Mouse (Mus musculus) CH12.LX (cell line): ENCODE data around the gene Rapgef2. TPM values are rescaled to one million over a fixed set of nuclear protein-coding genes. Genes with fewer than 3 reads are reported as not detected.
A peak's percentile ranks its signal among the peaks of the same experiment; 100 is the strongest.

Source experiments
- DNase-seq: peaks from one replicate; pipeline ENCODE4 v3.0.0-alpha.2; 2013; ENCODE audit errors: extremely low read depth
- H3K27ac ChIP-seq: 2 replicates; pipeline ENCODE4 v1.5.1; 2012; ENCODE audit warnings: low read depth, mild to moderate bottlenecking, control low read depth, moderate library complexity; ENCODE audit not compliant: insufficient read depth
- H3K27me3 ChIP-seq: replicated peaks from 2 replicates; pipeline ENCODE3; 2012; ENCODE audit warnings: inconsistent platforms
- H3K36me3 ChIP-seq, 2 experiments: replicated peaks in 1 of 2; 2 replicates each; pipeline versions ENCODE3 to v1.6.1; 2012; ENCODE audit warnings: inconsistent platforms in 1 of 2, low read length in 1 of 2, mild to moderate bottlenecking in 1 of 2, mixed read lengths in 1 of 2, moderate library complexity in 1 of 2; ENCODE audit not compliant: control insufficient read depth in 1 of 2, insufficient read depth in 1 of 2
- H3K4me1 ChIP-seq, 2 experiments: 2 replicates each; pipeline ENCODE4 v1.6.1; 2012; ENCODE audit warnings: inconsistent platforms in 1 of 2, moderate library complexity in 1 of 2; ENCODE audit not compliant: insufficient read depth in 2 of 2, control insufficient read depth in 1 of 2
- H3K4me2 ChIP-seq: 2 replicates; pipeline ENCODE4 v1.6.1; 2012; ENCODE audit warnings: low read depth, mild to moderate bottlenecking, control low read depth; ENCODE audit not compliant: poor library complexity, insufficient read depth, severe bottlenecking
- H3K4me3 ChIP-seq, 3 experiments: fragments of 150-350 bp in 1 of 3; sonication (generic) in 1 of 3; replicated peaks in 1 of 3; 2 replicates each; pipeline versions ENCODE3 to v1.5.1; 2011 to 2012; ENCODE audit warnings: low read depth in 2 of 3, low read length in 2 of 3, mild to moderate bottlenecking in 2 of 3, moderate library complexity in 2 of 3, control low read depth in 1 of 3, improper control_type of control experiment in 1 of 3, inconsistent platforms in 1 of 3, mixed read lengths in 1 of 3; ENCODE audit not compliant: poor library complexity in 1 of 3
- H3K79me2 ChIP-seq: replicated peaks from 2 replicates; pipeline ENCODE4 v1.6.1; 2012; ENCODE audit warnings: mild to moderate bottlenecking, moderate library complexity; ENCODE audit not compliant: control insufficient read depth, poor library complexity, insufficient read depth, severe bottlenecking; ENCODE audit errors: extremely low read depth
- H3K9ac ChIP-seq: 2 replicates; pipeline ENCODE4 v1.6.1; 2012; ENCODE audit warnings: low read depth, mild to moderate bottlenecking, control low read depth, moderate library complexity; ENCODE audit not compliant: insufficient read depth
- H3K9me3 ChIP-seq: replicated peaks from 2 replicates; pipeline ENCODE3; 2012; ENCODE audit warnings: low read length, inconsistent platforms, mixed read lengths
- CTCF ChIP-seq, 2 experiments: IDR thresholded peaks in 1 of 2; conservative IDR thresholded peaks in 1 of 2; 2 replicates each; pipeline ENCODE4 v1.5.1; 2011 to 2012; ENCODE audit warnings: low read depth in 2 of 2, low read length in 2 of 2, improper control_type of control experiment in 1 of 2, inconsistent platforms in 1 of 2, mild to moderate bottlenecking in 1 of 2, moderate library complexity in 1 of 2
- E2F4 ChIP-seq: IDR thresholded peaks from 2 replicates; pipeline ENCODE4 v1.6.1; 2011; ENCODE audit warnings: low read depth, low read length, improper control_type of control experiment; ENCODE audit not compliant: insufficient replicate concordance
- ELF1 ChIP-seq: IDR thresholded peaks from 2 replicates; pipeline ENCODE4 v1.6.1; 2014; ENCODE audit warnings: low read depth, mild to moderate bottlenecking, inconsistent platforms, low read length, improper control_type of control experiment
- EP300 ChIP-seq: IDR thresholded peaks from 2 replicates; pipeline ENCODE4 v1.6.1; 2011; ENCODE audit warnings: low read length, improper control_type of control experiment
- ETS1 ChIP-seq: conservative IDR thresholded peaks from 2 replicates; pipeline ENCODE4 v1.6.1; 2012; ENCODE audit warnings: low read depth, mild to moderate bottlenecking, inconsistent platforms, low read length, improper control_type of control experiment, moderate library complexity
- GABPA ChIP-seq: IDR thresholded peaks from 2 replicates; pipeline ENCODE4 v1.6.1; 2012; ENCODE audit warnings: low read depth, low read length, improper control_type of control experiment, inconsistent platforms; ENCODE audit not compliant: insufficient replicate concordance
- HCFC1 ChIP-seq: IDR thresholded peaks from 2 replicates; pipeline ENCODE4 v1.6.1; 2012; ENCODE audit warnings: low read depth, mild to moderate bottlenecking, inconsistent platforms, low read length, improper control_type of control experiment
- JUN ChIP-seq: IDR thresholded peaks from 2 replicates; pipeline ENCODE4 v1.6.1; 2011; ENCODE audit warnings: low read depth, mild to moderate bottlenecking, low read length, improper control_type of control experiment, moderate library complexity; ENCODE audit not compliant: insufficient read depth
- JUND ChIP-seq: conservative IDR thresholded peaks from 2 replicates; pipeline ENCODE4 v1.6.1; 2011; ENCODE audit warnings: low read depth, low read length, improper control_type of control experiment
- KAT2A ChIP-seq: IDR thresholded peaks from 2 replicates; pipeline ENCODE4 v1.6.1; 2012; ENCODE audit warnings: low read length, improper control_type of control experiment, inconsistent platforms; ENCODE audit not compliant: insufficient replicate concordance
- MAX ChIP-seq: IDR thresholded peaks from 2 replicates; pipeline ENCODE4 v1.6.1; 2011; ENCODE audit warnings: low read length, improper control_type of control experiment
- MXI1 ChIP-seq: IDR thresholded peaks from 2 replicates; pipeline ENCODE4 v1.6.1; 2011; ENCODE audit warnings: mild to moderate bottlenecking, low read depth, low read length, improper control_type of control experiment
- MYC ChIP-seq: IDR thresholded peaks from 2 replicates; pipeline ENCODE4 v1.6.1; 2011; ENCODE audit warnings: low read depth, mild to moderate bottlenecking, improper control_type of control experiment, low read length
- NELFE ChIP-seq: IDR thresholded peaks from 2 replicates; pipeline ENCODE4 v1.6.1; 2011; ENCODE audit warnings: low read depth, low read length, improper control_type of control experiment
- NRF1 ChIP-seq: IDR thresholded peaks from 2 replicates; pipeline ENCODE4 v1.6.1; 2014; ENCODE audit warnings: low read depth, mild to moderate bottlenecking, inconsistent platforms, low read length, improper control_type of control experiment, moderate library complexity
- RAD21 ChIP-seq: IDR thresholded peaks from 2 replicates; pipeline ENCODE4 v1.6.1; 2011; ENCODE audit warnings: low read depth, mild to moderate bottlenecking, low read length, improper control_type of control experiment, moderate library complexity
- RCOR1 ChIP-seq: conservative IDR thresholded peaks from 2 replicates; pipeline ENCODE4 v1.6.1; 2012; ENCODE audit warnings: low read depth, mild to moderate bottlenecking, inconsistent platforms, low read length, improper control_type of control experiment
- SIN3A ChIP-seq: IDR thresholded peaks from 2 replicates; pipeline ENCODE4 v1.6.1; 2012; ENCODE audit warnings: low read length, improper control_type of control experiment, inconsistent platforms
- SMC3 ChIP-seq: IDR thresholded peaks from 2 replicates; pipeline ENCODE4 v1.6.1; 2011; ENCODE audit warnings: low read depth, low read length, improper control_type of control experiment
- TBP ChIP-seq: conservative IDR thresholded peaks from 2 replicates; pipeline ENCODE4 v1.6.1; 2011; ENCODE audit warnings: low read depth, low read length, improper control_type of control experiment
- USF1 ChIP-seq: IDR thresholded peaks from 2 replicates; pipeline ENCODE4 v1.6.1; 2014; ENCODE audit warnings: low read depth, mild to moderate bottlenecking, inconsistent platforms, low read length, improper control_type of control experiment
- USF2 ChIP-seq: conservative IDR thresholded peaks from 2 replicates; pipeline ENCODE4 v1.6.1; 2011; ENCODE audit warnings: low read depth, low read length, improper control_type of control experiment
- ZKSCAN1 ChIP-seq: IDR thresholded peaks from 2 replicates; pipeline ENCODE4 v1.6.1; 2012; ENCODE audit warnings: low read depth, inconsistent platforms, low read length, improper control_type of control experiment, borderline replicate concordance
- ZNF384 ChIP-seq: IDR thresholded peaks from 2 replicates; pipeline ENCODE4 v1.6.1; 2012; ENCODE audit warnings: low read depth, low read length, improper control_type of control experiment, inconsistent platforms
- dilution Hi-C: fragments of 300-500 bp; cut with MboI; formaldehyde crosslinking; loops from 2 replicates; pipeline ENCODE4 v1.14.3; 2020; ENCODE audit warnings: low sequenced_read_pairs; ENCODE audit not compliant: extremely low pct_unique_long_range_greater_than_20kb, extremely low pct_ligation_motif_present
- in situ Hi-C: fragments of 300-500 bp; cut with MboI; formaldehyde crosslinking; loops from 3 replicates; pipeline ENCODE4 v1.14.3; 2019; ENCODE audit warnings: low sequenced_read_pairs, low pct_ligation_motif_present, low pct_unique_long_range_greater_than_20kb, mixed read lengths
- polyA plus RNA-seq: library from polyadenylated mRNA; unstranded; fragments of >175 nt; gene quantifications from 2 replicates; pipeline ENCODE4 v1.2.1, GENCODE M21; 2012; ENCODE audit warnings: low read depth; ENCODE audit not compliant: insufficient read length
- total RNA-seq, 2 experiments: library from RNA; depleted of rRNA; stranded (reverse); fragments of 300-350 nt in 1 of 2; fragments of >200 nt in 1 of 2; gene quantifications; 2 replicates each; pipeline ENCODE4 v1.2.3; 2012 to 2014

The Rapgef2 gene
- total and polyA plus RNA-seq, 3 experiments = 0.72 to 3.1 (median 2.6) TPM

- TF ChIP-seq RCOR1 (no peak), CTCF (conservative IDR thresholded peaks at IDR 0.05 in 1 of 2, IDR thresholded peaks at IDR 0.05 in 1 of 2; ENCODE audit: low read depth in 2 of 2, low read length in 2 of 2) (peak; percentile 54 to 66), MXI1 (no peak), EP300 (no peak), ELF1 (no peak), ZNF384 (peak; percentile 63), MAX (peak; percentile 83), RAD21 (peak; percentile 76)
Observed at GRCm38 (mm10) chr3:79202275-79203153, 83.8 kb downstream of the Rapgef2 start (continued).

GRCm38 (mm10) chr3:79196708-79197437 is 89.4 kb downstream of the Rapgef2 start:
- TF ChIP-seq RAD21 = peak; percentile 65
- TF ChIP-seq NELFE = no peak
- peak; percentile 49 to 63 for TF ChIP-seq CTCF (conservative IDR thresholded peaks at IDR 0.05 in 1 of 2, IDR thresholded peaks at IDR 0.05 in 1 of 2; ENCODE audit: low read depth in 2 of 2, low read length in 2 of 2)
- TF ChIP-seq SMC3 = peak; percentile 70
- no peak for TF ChIP-seq TBP
- TF ChIP-seq ETS1 = peak; percentile 54; the same call in 1 of the 2 replicates
- TF ChIP-seq, all 38 proteins: peak for 4
- Histone ChIP-seq H3K27me3 (no peaks in the 10 kb centered on the region), H3K79me2 (no peaks in the 10 kb centered on the region), H3K4me2 (no peak overlapping the region), H3K27ac (no peak overlapping the region), H3K4me1 (peaks cover 0 to 54% of the 10 kb centered on the region in 2 experiments; a peak in 2 of 4 replicates), H3K9me3 (no peaks in the 10 kb centered on the region), H3K36me3 (peaks cover 0 to 3% of the 10 kb centered on the region in 2 experiments), H3K4me3 (no peak overlapping the region), H3K9ac (no peak overlapping the region)
- in situ Hi-C loops (no loop called here), dilution Hi-C loops (no loop called here)
- peak; percentile 89 for DNase-seq

GRCm38 (mm10) chr3:79195280-79195679 is 91.0 kb downstream of the Rapgef2 start:
- no peaks in the 10 kb centered on the region for H3K27me3 ChIP-seq
- peaks cover 0 to 5% of the 10 kb centered on the region in 2 experiments for H3K36me3 ChIP-seq
- TF ChIP-seq GABPA (no peak), MYC (no peak), ZKSCAN1 (no peak), USF1 (no peak), JUN (no peak), USF2 (no peak), E2F4 (no peak), JUND (no peak), KAT2A (no peak), SIN3A (no peak), NRF1 (no peak), EP300 (no peak), MXI1 (no peak), HCFC1 (no peak), ETS1 (no peak)
- H3K79me2 ChIP-seq = no peaks in the 10 kb centered on the region
- no peak overlapping the region for H3K27ac ChIP-seq
- H3K4me3 ChIP-seq = no peak overlapping the region
- in situ Hi-C loops = no loop called here
- dilution Hi-C loops = no loop called here
- H3K9ac ChIP-seq = no peak overlapping the region
- peaks cover 0 to 54% of the 10 kb centered on the region in 2 experiments; a peak in 2 of 4 replicates for H3K4me1 ChIP-seq
- no peaks in the 10 kb centered on the region for H3K9me3 ChIP-seq
- no peak overlapping the region for H3K4me2 ChIP-seq
- no peak for DNase-seq
